Mouse (Mus musculus) embryonic fibroblast, embryonic 13.5 days (primary cell): ENCODE data around the gene Palm.

Experiments
- CTCF ChIP-seq: IDR thresholded peaks from 2 replicates; pipeline ENCODE4 v1.5.1; 2011; ENCODE audit warnings: mild to moderate bottlenecking, control low read depth, low read length, moderate library complexity, borderline replicate concordance; ENCODE audit not compliant: insufficient read depth
- POLR2A ChIP-seq: IDR thresholded peaks from 2 replicates; pipeline ENCODE4 v1.6.1; 2011; ENCODE audit warnings: low read depth, mild to moderate bottlenecking, control low read depth, low read length, moderate library complexity

DNA sequence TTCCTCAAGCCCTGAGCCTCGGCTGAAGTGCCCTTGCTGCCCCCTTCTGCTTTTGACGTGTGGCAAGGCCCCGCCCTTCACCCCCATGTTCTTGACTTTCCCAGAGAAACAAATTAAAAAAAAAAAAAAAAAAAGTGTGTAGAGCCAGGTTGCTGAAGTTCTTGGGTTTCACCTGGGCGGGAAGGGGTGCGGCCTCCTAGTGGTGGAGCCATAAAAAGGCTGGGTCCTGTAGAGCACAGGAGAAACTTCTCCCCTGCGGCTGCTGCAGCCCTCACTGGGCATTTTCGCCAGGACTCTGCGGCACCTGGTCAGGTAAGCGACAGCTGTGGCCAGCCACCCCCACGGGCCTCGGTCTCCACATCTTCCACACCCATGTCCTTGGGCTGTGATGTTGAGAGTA lies 27.4 kb downstream of the Palm start, which contains the start of gene Misp:
- TF ChIP-seq CTCF (no peak), POLR2A (no peak)
